Mouse (Mus musculus): ENCODE measurements at regions not wholly inside any gene's neighbourhood (a gene's known extent, or its start where the extent isn't known, plus 50 kb on each side); places are given as distances from the start of the nearest gene placed in this dataset.
"Not testable (repeated sequence)": the region's sequence is repeated elsewhere in the genome, so short reads cannot be mapped to it uniquely, and the experiment has no call there.

DNA sequence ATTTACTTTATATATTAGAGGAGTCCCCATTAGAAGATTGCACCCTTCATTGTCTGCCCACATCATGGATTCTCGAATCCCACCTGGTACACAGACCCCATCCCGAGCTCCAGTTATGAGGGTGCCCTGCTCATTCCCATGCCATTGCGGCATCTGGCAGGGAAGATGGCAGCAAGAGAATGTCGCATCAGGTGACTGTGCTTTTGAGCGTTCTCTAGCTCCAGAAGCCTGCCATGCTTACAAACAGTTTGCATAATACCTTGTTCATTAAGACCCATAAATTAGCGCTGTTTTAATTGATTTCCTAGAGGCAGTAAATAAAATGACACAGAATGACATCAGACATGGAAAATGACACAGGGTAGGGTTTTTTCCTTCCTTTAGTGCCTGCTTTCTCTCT is 398.0 kb upstream of the Igfbp7 start:
- Histone ChIP-seq H3K9me3 (replicated peaks) (no peaks in the 10 kb centered on the region), H3K27me3 (ENCODE audit: low read depth, poor library complexity, severe bottlenecking) (no peaks in the 10 kb centered on the region), H3K36me3 (no peaks in the 10 kb centered on the region), H3K27ac (replicated peaks) (no peak overlapping the region), H3K4me3 (no peak overlapping the region), H3K4me1 (no peaks in the 10 kb centered on the region; the same call in 1 of the 2 replicates)
- WGBS: 92% methylated on average over 6 of the region's 6 CpGs
- DNase-seq (ENCODE audit: low spot score): no peak

DNA sequence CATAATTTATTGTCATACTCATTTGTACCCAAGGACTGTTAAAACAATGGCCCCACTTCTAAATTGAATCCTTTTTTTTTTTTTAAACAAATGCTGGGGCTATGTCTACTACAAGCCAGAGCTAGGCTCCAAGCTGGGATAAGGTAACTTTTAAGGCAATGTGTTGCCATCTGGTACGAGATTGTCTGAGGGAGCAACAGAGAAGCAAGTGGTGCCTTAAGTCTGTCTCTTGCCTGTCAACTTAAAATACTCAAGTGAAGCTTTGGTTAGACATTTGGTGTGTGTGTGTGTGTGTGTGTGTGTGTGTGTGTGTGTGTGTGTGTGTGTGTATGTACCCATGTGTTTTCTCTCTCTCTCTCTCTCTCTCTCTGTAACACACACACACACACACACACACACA is 397.5 kb upstream of the Igfbp7 start:
- Histone ChIP-seq H3K4me3 (no peak overlapping the region), H3K36me3 (no peaks in the 10 kb centered on the region), H3K27ac (replicated peaks) (no peak overlapping the region), H3K27me3 (ENCODE audit: low read depth, poor library complexity, severe bottlenecking) (no peaks in the 10 kb centered on the region), H3K9me3 (replicated peaks) (no peaks in the 10 kb centered on the region), H3K4me1 (no peaks in the 10 kb centered on the region; the same call in 1 of the 2 replicates)
- no peak for DNase-seq (ENCODE audit: low spot score)
- WGBS: 92% methylated on average over 1 of the region's 1 CpGs

DNA sequence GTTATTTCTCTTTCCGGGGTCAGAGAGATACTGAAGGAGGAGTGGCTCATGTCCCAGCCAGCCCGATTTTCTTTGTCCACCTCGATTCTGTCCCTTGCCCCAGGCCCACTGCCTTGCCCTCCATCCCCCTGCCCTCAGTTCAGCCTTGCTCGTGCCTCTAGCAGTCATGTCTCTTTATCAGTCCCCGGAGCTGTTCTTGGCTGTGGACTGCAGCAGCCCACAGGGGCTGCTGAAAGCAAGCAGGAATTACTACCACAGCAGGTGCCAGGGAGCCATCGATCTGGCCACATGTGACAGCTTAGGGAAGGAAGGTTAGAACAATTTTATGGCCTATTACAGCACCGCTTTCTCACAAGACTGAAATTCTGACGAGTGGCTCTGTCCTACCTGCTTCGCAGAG is 396.3 kb upstream of the Igfbp7 start:
- no peak for DNase-seq (ENCODE audit: low spot score)
- no peak overlapping the region for H3K4me3 ChIP-seq
- H3K27me3 ChIP-seq (ENCODE audit: low read depth, poor library complexity, severe bottlenecking): no peaks in the 10 kb centered on the region
- H3K36me3 ChIP-seq: no peaks in the 10 kb centered on the region
- WGBS: 83% methylated on average over 9 of the region's 9 CpGs
- H3K27ac ChIP-seq (replicated peaks): 0 out of 2 replicates have a peak overlapping the region, but pooled peaks have one; percentile 10
- H3K9me3 ChIP-seq (replicated peaks): no peaks in the 10 kb centered on the region
- no peaks in the 10 kb centered on the region; the same call in 1 of the 2 replicates for H3K4me1 ChIP-seq

GRCm38 (mm10) chr5:77803562-77803961 is 395.7 kb upstream of the Igfbp7 start:
- peak; percentile 50 for DNase-seq (ENCODE audit: low spot score)
- Histone ChIP-seq H3K27me3 (ENCODE audit: low read depth, poor library complexity, severe bottlenecking) (no peaks in the 10 kb centered on the region), H3K9me3 (replicated peaks) (no peaks in the 10 kb centered on the region), H3K4me3 (no peak overlapping the region), H3K36me3 (no peaks in the 10 kb centered on the region), H3K4me1 (no peaks in the 10 kb centered on the region; the same call in 1 of the 2 replicates), H3K27ac (replicated peaks) (no peak overlapping the region)
- WGBS: 64% methylated on average over 6 of the region's 6 CpGs

GRCm38 (mm10) chr5:77796960-77797359 is 389.1 kb upstream of the Igfbp7 start:
- WGBS: 79% methylated on average over 3 of the region's 3 CpGs
- H3K27ac ChIP-seq (replicated peaks): no peak overlapping the region
- no peaks in the 10 kb centered on the region for H3K4me1 ChIP-seq
- H3K36me3 ChIP-seq: no peaks in the 10 kb centered on the region
- no peaks in the 10 kb centered on the region for H3K27me3 ChIP-seq (ENCODE audit: low read depth, poor library complexity, severe bottlenecking)
- no peaks in the 10 kb centered on the region for H3K9me3 ChIP-seq (replicated peaks)
- DNase-seq (ENCODE audit: low spot score): no peak
- H3K4me3 ChIP-seq: no peak overlapping the region

DNA sequence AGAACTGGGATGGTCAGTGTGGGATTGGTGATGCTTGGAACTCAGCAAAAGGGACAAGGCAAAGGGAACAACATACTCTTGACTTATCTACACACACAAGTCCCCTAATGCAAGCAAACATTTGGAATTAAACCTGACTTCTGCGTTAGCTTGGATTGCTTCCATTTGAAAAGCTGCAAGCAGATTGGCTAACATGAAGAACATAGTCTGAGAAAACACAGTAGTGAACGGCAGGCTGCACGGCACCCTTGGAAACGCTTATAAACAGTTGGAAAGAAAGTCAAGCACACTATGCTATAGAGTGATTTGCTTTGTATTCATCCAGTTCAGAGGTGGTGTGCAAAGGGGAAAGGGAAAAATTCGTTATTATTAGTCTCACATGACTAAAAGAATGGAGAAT is 387.9 kb upstream of the Igfbp7 start:
- no peak for DNase-seq (ENCODE audit: low spot score)
- H3K4me3 ChIP-seq: no peak overlapping the region
- H3K36me3 ChIP-seq: no peaks in the 10 kb centered on the region
- H3K4me1 ChIP-seq: no peaks in the 10 kb centered on the region
- no peaks in the 10 kb centered on the region for H3K27me3 ChIP-seq (ENCODE audit: low read depth, poor library complexity, severe bottlenecking)
- WGBS: 87% methylated on average over 5 of the region's 5 CpGs
- H3K27ac ChIP-seq (replicated peaks): no peak overlapping the region
- H3K9me3 ChIP-seq (replicated peaks): no peaks in the 10 kb centered on the region

DNA sequence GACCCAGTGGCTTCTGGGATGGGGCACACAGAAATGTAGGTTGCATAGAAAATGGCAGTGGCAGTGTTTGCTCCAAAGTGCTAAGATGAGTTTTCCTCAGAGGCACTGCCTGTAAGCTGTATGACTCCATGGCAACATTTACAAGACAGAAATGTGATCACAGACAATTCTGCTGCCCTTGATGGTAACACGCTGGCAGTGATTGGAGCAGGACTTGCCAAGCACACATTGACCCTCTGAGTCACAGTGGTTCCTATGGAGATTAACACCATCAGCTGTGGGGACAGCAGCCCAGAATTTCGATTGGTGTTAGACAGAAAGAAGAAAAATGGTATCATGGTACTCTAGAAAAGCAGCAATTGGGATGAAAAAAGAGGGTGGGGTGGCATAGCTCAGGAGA is 376.1 kb upstream of the Igfbp7 start:
- Histone ChIP-seq H3K27me3 (ENCODE audit: low read depth, poor library complexity, severe bottlenecking) (no peaks in the 10 kb centered on the region), H3K4me3 (no peak overlapping the region), H3K4me1 (no peaks in the 10 kb centered on the region), H3K27ac (replicated peaks) (no peak overlapping the region), H3K36me3 (no peaks in the 10 kb centered on the region), H3K9me3 (replicated peaks) (no peaks in the 10 kb centered on the region)
- WGBS: 77% methylated on average over 2 of the region's 2 CpGs
- no peak for DNase-seq (ENCODE audit: low spot score)

- H3K27ac ChIP-seq (replicated peaks): no peak overlapping the region
- no peaks in the 10 kb centered on the region for H3K4me1 ChIP-seq
- H3K36me3 ChIP-seq: no peaks in the 10 kb centered on the region
- no peaks in the 10 kb centered on the region for H3K27me3 ChIP-seq (ENCODE audit: low read depth, poor library complexity, severe bottlenecking)
- H3K4me3 ChIP-seq: no peak overlapping the region
- DNase-seq (ENCODE audit: low spot score): no peak
- 78% methylated on average over 6 of the region's 6 CpGs for WGBS
- H3K9me3 ChIP-seq (replicated peaks): no peaks in the 10 kb centered on the region; the same call in 1 of the 2 replicates
These were observed 354.7 kb upstream of the Igfbp7 start for GRCm38 (mm10) chr5:77762426-77763042.

DNA sequence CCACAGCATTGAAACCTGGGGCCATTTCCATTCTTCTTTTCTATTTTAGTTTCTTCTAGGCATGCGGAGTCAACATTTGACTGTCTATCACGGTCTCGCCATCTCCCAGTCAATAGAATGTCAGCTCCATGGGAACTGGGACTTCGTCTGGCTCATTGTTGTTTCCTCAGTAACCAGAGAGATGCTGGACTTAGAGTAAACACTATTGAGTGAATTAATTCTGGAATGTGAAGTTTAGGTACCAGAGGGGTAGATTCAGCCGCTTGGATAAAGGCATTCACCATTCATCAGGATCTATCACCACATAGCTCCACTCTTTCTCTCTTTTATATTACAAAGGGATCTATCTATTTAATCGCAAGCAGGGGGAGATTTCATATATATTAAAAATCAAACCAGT is 354.2 kb upstream of the Igfbp7 start:
- WGBS: 85% methylated on average over 6 of the region's 6 CpGs
- Histone ChIP-seq H3K4me3 (no peak overlapping the region), H3K27me3 (ENCODE audit: low read depth, poor library complexity, severe bottlenecking) (no peaks in the 10 kb centered on the region), H3K4me1 (no peaks in the 10 kb centered on the region), H3K27ac (replicated peaks) (no peak overlapping the region), H3K9me3 (replicated peaks) (no peaks in the 10 kb centered on the region; the same call in 1 of the 2 replicates), H3K36me3 (no peaks in the 10 kb centered on the region)
- no peak for DNase-seq (ENCODE audit: low spot score)

DNA sequence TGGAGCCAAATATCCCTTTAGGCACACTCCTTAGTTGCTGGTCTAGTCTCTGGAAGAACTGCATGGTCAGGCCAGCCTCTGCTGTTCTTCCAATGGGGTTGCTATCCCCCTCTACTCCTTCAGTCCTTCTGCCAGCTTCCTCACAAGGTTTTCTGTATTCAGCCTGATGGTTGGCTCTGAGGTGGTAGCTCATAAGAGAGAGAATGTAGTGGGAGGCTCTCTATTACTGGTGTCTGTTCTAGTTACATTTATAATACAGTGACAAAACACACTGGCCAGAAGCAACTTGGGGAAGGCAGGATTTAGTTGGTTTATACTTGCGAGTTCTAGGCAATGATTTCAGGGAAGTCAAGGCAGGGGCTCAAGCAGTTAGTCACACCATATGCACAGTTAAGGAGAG is 341.1 kb upstream of the Igfbp7 start:
- H3K27me3 ChIP-seq (ENCODE audit: low read depth, poor library complexity, severe bottlenecking): no peaks in the 10 kb centered on the region
- H3K9me3 ChIP-seq (replicated peaks): no peaks in the 10 kb centered on the region
- H3K27ac ChIP-seq (replicated peaks): no peak overlapping the region
- 89% methylated on average over 1 of the region's 1 CpGs for WGBS
- DNase-seq (ENCODE audit: low spot score): no peak
- no peak overlapping the region for H3K4me3 ChIP-seq
- H3K36me3 ChIP-seq: no peaks in the 10 kb centered on the region
- no peaks in the 10 kb centered on the region for H3K4me1 ChIP-seq

DNA sequence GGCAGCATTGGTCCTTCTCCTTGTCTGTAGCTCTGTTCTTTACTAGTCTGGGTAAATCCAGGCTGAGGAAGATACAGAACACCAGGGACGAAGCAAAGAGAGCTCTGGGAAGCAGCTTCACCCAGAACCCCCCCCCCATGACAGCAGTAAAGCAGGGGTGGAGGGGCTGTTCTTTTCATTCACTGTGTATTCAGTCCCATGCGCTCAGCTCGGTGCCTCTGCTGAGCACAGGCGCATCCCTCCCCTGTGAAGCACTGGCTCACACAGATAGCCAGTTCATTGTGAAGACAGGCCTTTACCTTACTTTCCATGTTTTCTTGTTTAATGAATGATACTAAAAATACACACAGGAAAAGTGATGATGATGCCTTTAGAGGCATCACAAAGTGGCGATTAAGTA is 338.8 kb upstream of the Igfbp7 start:
- WGBS: 77% methylated on average over 5 of the region's 5 CpGs

GRCm38 (mm10) chr5:77743467-77743866 is 335.6 kb upstream of the Igfbp7 start:
- whole genome bisulfite sequencing: 81% methylated on average over 3 of the region's 3 CpGs
- DNase-seq (ENCODE audit: low spot score): no peak
- Histone ChIP-seq H3K27me3 (ENCODE audit: low read depth, poor library complexity, severe bottlenecking) (no peaks in the 10 kb centered on the region), H3K4me1 (no peaks in the 10 kb centered on the region; the same call in 1 of the 2 replicates), H3K9me3 (replicated peaks) (no peaks in the 10 kb centered on the region), H3K27ac (replicated peaks) (no peak overlapping the region), H3K4me3 (no peak overlapping the region), H3K36me3 (no peaks in the 10 kb centered on the region)

More for the DNA sequence above, 338.8 kb upstream of the Igfbp7 start:
- H3K4me1 ChIP-seq: no peaks in the 10 kb centered on the region; the same call in 1 of the 2 replicates
- H3K9me3 ChIP-seq (replicated peaks): no peaks in the 10 kb centered on the region
- no peaks in the 10 kb centered on the region for H3K36me3 ChIP-seq
- no peak overlapping the region for H3K27ac ChIP-seq (replicated peaks)
- no peak overlapping the region for H3K4me3 ChIP-seq
- DNase-seq (ENCODE audit: low spot score): no peak
- no peaks in the 10 kb centered on the region for H3K27me3 ChIP-seq (ENCODE audit: low read depth, poor library complexity, severe bottlenecking)

DNA sequence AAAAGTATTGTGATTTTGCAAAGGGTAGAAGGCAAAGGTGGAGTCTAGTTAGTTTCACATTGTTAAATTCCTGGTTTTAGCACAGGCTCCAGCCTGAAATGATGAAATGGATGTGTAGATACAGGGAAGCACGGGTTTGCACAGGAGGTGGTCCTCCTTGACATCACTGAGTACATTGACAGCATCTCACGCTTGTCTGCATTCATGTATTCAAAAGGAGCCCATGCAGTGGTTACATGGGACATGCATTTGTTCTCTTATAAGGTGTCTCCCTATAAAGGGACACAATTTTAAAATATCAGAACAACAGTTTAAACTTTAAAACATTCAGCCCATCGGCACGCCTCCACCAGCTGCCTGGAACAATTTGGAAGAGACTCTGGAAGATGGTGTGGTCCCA is 322.4 kb upstream of the Igfbp7 start:
- H3K36me3 ChIP-seq; H3K9me3 ChIP-seq (replicated peaks); H3K4me3 ChIP-seq; DNase-seq (ENCODE audit: low spot score); H3K27me3 ChIP-seq (ENCODE audit: low read depth, poor library complexity, severe bottlenecking): not testable (repeated sequence)
- Histone ChIP-seq H3K4me1 (peaks cover 24% of the 10 kb centered on the region), H3K27ac (replicated peaks) (0 out of 2 replicates have a peak overlapping the region, but pooled peaks have one; percentile 9)
- 53% methylated on average over 4 of the region's 4 CpGs for WGBS

DNA sequence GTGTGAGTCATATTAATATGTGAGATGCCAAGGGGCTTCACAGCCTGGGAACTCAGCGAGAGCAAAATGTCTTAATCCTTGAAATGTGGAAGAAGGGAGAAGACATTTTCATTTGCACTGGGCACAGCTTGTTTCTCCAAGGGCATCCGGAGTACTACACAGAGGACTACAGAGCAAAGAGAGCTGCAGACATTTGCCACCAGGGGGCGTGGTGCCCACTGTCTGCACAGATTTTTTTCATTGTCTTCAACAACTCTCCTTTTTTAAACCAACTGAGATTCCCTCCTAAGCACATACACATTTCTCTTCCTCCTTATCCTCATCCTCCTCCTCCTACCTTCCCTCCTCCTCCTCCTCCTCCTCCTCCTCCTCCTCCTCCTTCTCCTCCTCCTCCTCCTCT is 273.8 kb upstream of the Igfbp7 start:
- whole genome bisulfite sequencing: 70% methylated on average over 3 of the region's 3 CpGs
- H3K27me3 ChIP-seq (ENCODE audit: low read depth, poor library complexity, severe bottlenecking): no peaks in the 10 kb centered on the region
- no peak overlapping the region for H3K4me3 ChIP-seq
- no peak overlapping the region for H3K27ac ChIP-seq (replicated peaks)
- H3K4me1 ChIP-seq: no peaks in the 10 kb centered on the region
- no peaks in the 10 kb centered on the region for H3K36me3 ChIP-seq
- no peaks in the 10 kb centered on the region for H3K9me3 ChIP-seq (replicated peaks)
- no peak for DNase-seq (ENCODE audit: low spot score)
